Mouse (Mus musculus): ENCODE results near the gene Cdc14b. TPM values are rescaled to one million over a fixed set of nuclear protein-coding genes. Genes with fewer than 3 reads are reported as not detected.

Cdc14b gene
- polyA plus RNA-seq, 1 experiment = 4.4 TPM

- no peak overlapping the region for H3K4me2 ChIP-seq (ENCODE audit: low read depth)
- H3K27me3 ChIP-seq (ENCODE audit: control insufficient read depth, insufficient read depth, insufficient read length) = no peaks in the 10 kb centered on the region
- H3K4me3 ChIP-seq = no peak overlapping the region
- peaks cover 4% of the 10 kb centered on the region for H3K36me3 ChIP-seq (ENCODE audit: control insufficient read depth, insufficient read depth)
- TF ChIP-seq POLR2AphosphoS2 (IDR thresholded peaks at IDR 0.05; ENCODE audit: insufficient read length, low read depth) = no peak
- no peak for TF ChIP-seq TCF12 (IDR thresholded peaks at IDR 0.05; ENCODE audit: insufficient read depth, poor library complexity, severe bottlenecking)
- TF ChIP-seq E2F4 (IDR thresholded peaks at IDR 0.05; ENCODE audit: insufficient read depth) = no peak
- TF ChIP-seq REST (IDR thresholded peaks at IDR 0.05; ENCODE audit: insufficient read depth, insufficient read length) = no peak
- TF ChIP-seq CEBPB (IDR thresholded peaks at IDR 0.05; ENCODE audit: insufficient read depth, poor library complexity, severe bottlenecking) = no peak
- no peak for TF ChIP-seq MAX (IDR thresholded peaks at IDR 0.05; ENCODE audit: low read depth)
- no peak for TF ChIP-seq TCF3 (IDR thresholded peaks at IDR 0.05; ENCODE audit: insufficient read length, low read depth)
- no peak for TF ChIP-seq USF1 (IDR thresholded peaks at IDR 0.05; ENCODE audit: low read depth)
- TF ChIP-seq POLR2A (IDR thresholded peaks at IDR 0.05; ENCODE audit: insufficient read length, low read depth) = no peak
- no peak for TF ChIP-seq MYOG (IDR thresholded peaks at IDR 0.05; ENCODE audit: control insufficient read depth in 1 of 3, insufficient read depth in 1 of 3, insufficient read length in 2 of 3, low read depth in 2 of 3)
- TF ChIP-seq MYOD1 (IDR thresholded peaks at IDR 0.05; ENCODE audit: control insufficient read depth in 1 of 3, insufficient read length in 2 of 3, low read depth in 2 of 3) = no peak
- TF ChIP-seq SRF (IDR thresholded peaks at IDR 0.05; ENCODE audit: control insufficient read depth, insufficient read length, low read depth) = no peak
- no peak overlapping the region for H3ac ChIP-seq (ENCODE audit: control insufficient read depth, insufficient read length)
- H3K79me2 ChIP-seq (ENCODE audit: control insufficient read depth, insufficient read depth) = no peaks in the 10 kb centered on the region
Measured at GRCm38 (mm10) chr13:64186516-64186915, 88.6 kb downstream of the Cdc14b start.

DNA sequence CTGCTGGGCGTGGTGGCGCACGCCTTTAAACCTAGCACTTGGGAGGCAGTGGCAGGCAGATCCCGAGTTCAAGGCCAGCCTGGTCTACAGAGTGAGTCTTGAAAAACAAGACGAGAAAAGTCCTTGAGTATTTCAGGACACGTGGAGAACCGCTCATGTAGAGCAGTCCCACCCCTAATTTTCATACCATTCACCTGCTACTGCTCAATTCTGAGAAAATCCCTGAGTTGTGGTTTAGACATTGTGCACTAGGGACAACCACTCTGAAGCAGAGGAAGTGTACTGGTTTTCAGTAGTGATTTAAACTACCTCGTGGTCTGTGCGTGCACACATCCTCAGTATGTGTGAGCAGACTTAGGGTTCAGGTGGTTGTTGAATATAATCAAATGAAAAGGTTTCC is 89.5 kb downstream of the Cdc14b start:
- H3K4me2 ChIP-seq (ENCODE audit: low read depth) = no peak overlapping the region
- no peaks in the 10 kb centered on the region for H3K79me2 ChIP-seq (ENCODE audit: control insufficient read depth, insufficient read depth)
- H3K27me3 ChIP-seq (ENCODE audit: control insufficient read depth, insufficient read depth, insufficient read length) = no peaks in the 10 kb centered on the region
- no peak overlapping the region for H3ac ChIP-seq (ENCODE audit: control insufficient read depth, insufficient read length)
- H3K36me3 ChIP-seq (ENCODE audit: control insufficient read depth, insufficient read depth) = peaks cover 4% of the 10 kb centered on the region
- TF ChIP-seq CEBPB (IDR thresholded peaks at IDR 0.05; ENCODE audit: insufficient read depth, poor library complexity, severe bottlenecking) = no peak
- TF ChIP-seq REST (IDR thresholded peaks at IDR 0.05; ENCODE audit: insufficient read depth, insufficient read length) = no peak
- no peak for TF ChIP-seq MAX (IDR thresholded peaks at IDR 0.05; ENCODE audit: low read depth)
- TF ChIP-seq SRF (IDR thresholded peaks at IDR 0.05; ENCODE audit: control insufficient read depth, insufficient read length, low read depth) = no peak
- no peak for TF ChIP-seq E2F4 (IDR thresholded peaks at IDR 0.05; ENCODE audit: insufficient read depth)
- no peak for TF ChIP-seq MYOD1 (IDR thresholded peaks at IDR 0.05; ENCODE audit: control insufficient read depth in 1 of 3, insufficient read length in 2 of 3, low read depth in 2 of 3)
- no peak for TF ChIP-seq POLR2AphosphoS2 (IDR thresholded peaks at IDR 0.05; ENCODE audit: insufficient read length, low read depth)
- no peak for TF ChIP-seq USF1 (IDR thresholded peaks at IDR 0.05; ENCODE audit: low read depth)
- no peak for TF ChIP-seq MYOG (IDR thresholded peaks at IDR 0.05; ENCODE audit: control insufficient read depth in 1 of 3, insufficient read depth in 1 of 3, insufficient read length in 2 of 3, low read depth in 2 of 3)
- no peak for TF ChIP-seq TCF12 (IDR thresholded peaks at IDR 0.05; ENCODE audit: insufficient read depth, poor library complexity, severe bottlenecking)
- TF ChIP-seq POLR2A (IDR thresholded peaks at IDR 0.05; ENCODE audit: insufficient read length, low read depth) = no peak
- no peak overlapping the region for H3K4me3 ChIP-seq

DNA sequence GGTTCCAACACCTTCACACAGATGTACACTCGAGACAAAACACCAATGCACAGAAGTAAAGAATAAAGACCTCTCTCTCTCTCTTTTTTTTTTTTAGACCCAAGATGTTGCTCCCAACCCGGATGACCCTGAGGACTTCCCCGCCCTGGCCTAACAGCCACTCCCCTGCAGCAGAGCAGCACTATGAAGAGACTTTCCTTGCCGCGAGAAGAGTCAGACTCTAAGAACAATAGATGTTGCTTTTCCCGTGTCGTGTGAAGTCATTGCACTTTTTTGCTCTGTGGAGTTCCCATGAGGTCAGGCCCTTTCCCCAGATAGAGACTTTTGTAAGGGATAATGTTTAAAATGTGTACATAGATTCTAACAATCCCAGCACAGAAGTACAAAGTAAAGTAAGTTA is 89.9 kb downstream of the Cdc14b start:
- Histone ChIP-seq H3ac (ENCODE audit: control insufficient read depth, insufficient read length) (no peak overlapping the region), H3K4me2 (ENCODE audit: low read depth) (no peak overlapping the region), H3K4me3 (no peak overlapping the region), H3K36me3 (ENCODE audit: control insufficient read depth, insufficient read depth) (peaks cover 4% of the 10 kb centered on the region), H3K79me2 (ENCODE audit: control insufficient read depth, insufficient read depth) (no peaks in the 10 kb centered on the region), H3K27me3 (ENCODE audit: control insufficient read depth, insufficient read depth, insufficient read length) (no peaks in the 10 kb centered on the region)
- no peak for TF ChIP-seq CEBPB (IDR thresholded peaks at IDR 0.05; ENCODE audit: insufficient read depth, poor library complexity, severe bottlenecking)
- no peak for TF ChIP-seq E2F4 (IDR thresholded peaks at IDR 0.05; ENCODE audit: insufficient read depth)
- no peak for TF ChIP-seq TCF12 (IDR thresholded peaks at IDR 0.05; ENCODE audit: insufficient read depth, poor library complexity, severe bottlenecking)
- no peak for TF ChIP-seq TCF3 (IDR thresholded peaks at IDR 0.05; ENCODE audit: insufficient read length, low read depth)
- no peak for TF ChIP-seq SRF (IDR thresholded peaks at IDR 0.05; ENCODE audit: control insufficient read depth, insufficient read length, low read depth)
- TF ChIP-seq USF1 (IDR thresholded peaks at IDR 0.05; ENCODE audit: low read depth) = no peak
- TF ChIP-seq MYOG (IDR thresholded peaks at IDR 0.05; ENCODE audit: control insufficient read depth in 1 of 3, insufficient read depth in 1 of 3, insufficient read length in 2 of 3, low read depth in 2 of 3) = no peak
- TF ChIP-seq MAX (IDR thresholded peaks at IDR 0.05; ENCODE audit: low read depth) = no peak
- no peak for TF ChIP-seq MYOD1 (IDR thresholded peaks at IDR 0.05; ENCODE audit: control insufficient read depth in 1 of 3, insufficient read length in 2 of 3, low read depth in 2 of 3)
- no peak for TF ChIP-seq POLR2AphosphoS2 (IDR thresholded peaks at IDR 0.05; ENCODE audit: insufficient read length, low read depth)
- TF ChIP-seq POLR2A (IDR thresholded peaks at IDR 0.05; ENCODE audit: insufficient read length, low read depth) = no peak
- no peak for TF ChIP-seq REST (IDR thresholded peaks at IDR 0.05; ENCODE audit: insufficient read depth, insufficient read length)

- no peak overlapping the region for H3ac ChIP-seq (ENCODE audit: control insufficient read depth, insufficient read length)
- TF ChIP-seq E2F4 (IDR thresholded peaks at IDR 0.05; ENCODE audit: insufficient read depth) (no peak), CEBPB (IDR thresholded peaks at IDR 0.05; ENCODE audit: insufficient read depth, poor library complexity, severe bottlenecking) (no peak), POLR2A (IDR thresholded peaks at IDR 0.05; ENCODE audit: insufficient read length, low read depth) (no peak), REST (IDR thresholded peaks at IDR 0.05; ENCODE audit: insufficient read depth, insufficient read length) (no peak), USF1 (IDR thresholded peaks at IDR 0.05; ENCODE audit: low read depth) (no peak), POLR2AphosphoS2 (IDR thresholded peaks at IDR 0.05; ENCODE audit: insufficient read length, low read depth) (no peak), MAX (IDR thresholded peaks at IDR 0.05; ENCODE audit: low read depth) (no peak), TCF12 (IDR thresholded peaks at IDR 0.05; ENCODE audit: insufficient read depth, poor library complexity, severe bottlenecking) (no peak), MYOG (IDR thresholded peaks at IDR 0.05; ENCODE audit: control insufficient read depth in 1 of 3, insufficient read depth in 1 of 3, insufficient read length in 2 of 3, low read depth in 2 of 3) (no peak), TCF3 (IDR thresholded peaks at IDR 0.05; ENCODE audit: insufficient read length, low read depth) (no peak), SRF (IDR thresholded peaks at IDR 0.05; ENCODE audit: control insufficient read depth, insufficient read length, low read depth) (no peak)
- H3K27me3 ChIP-seq (ENCODE audit: control insufficient read depth, insufficient read depth, insufficient read length) = no peaks in the 10 kb centered on the region
- H3K4me2 ChIP-seq (ENCODE audit: low read depth) = no peak overlapping the region
- peaks cover 4% of the 10 kb centered on the region for H3K36me3 ChIP-seq (ENCODE audit: control insufficient read depth, insufficient read depth)
- no peak overlapping the region for H3K4me3 ChIP-seq
- no peaks in the 10 kb centered on the region for H3K79me2 ChIP-seq (ENCODE audit: control insufficient read depth, insufficient read depth)
Measured at GRCm38 (mm10) chr13:64184361-64184760, 90.7 kb downstream of the Cdc14b start.
